Mouse (Mus musculus): ENCODE data around the gene Psmg3. TPM values are rescaled to one million over a fixed set of nuclear protein-coding genes. Genes with fewer than 3 reads are reported as not detected.

Psmg3 gene
- 61.3 and 72.7 TPM in 2 replicates for polyA plus RNA-seq (2014; fragmentation: Nextera tagmentation; extraction: Ambion mirVana)

- Histone ChIP-seq H3K36me3 (ENCODE audit: control insufficient read depth, insufficient read depth, low read length) (peaks cover 7% of the 10 kb centered on the region; the same call in 1 of the 2 replicates), H3K4me1 (ENCODE audit: control insufficient read depth, insufficient read depth, low read length) (peaks cover 8% of the 10 kb centered on the region), H3K27me3 (ENCODE audit: control insufficient read depth, insufficient read depth, low read length) (no peaks in the 10 kb centered on the region), H3K9me3 (ENCODE audit: control insufficient read depth, low read depth, low read length) (no peaks in the 10 kb centered on the region), H3K27ac (ENCODE audit: low read length) (peak within 1 kb of the TSS; percentile 55; the same call in 1 of the 2 replicates), H3K4me3 (ENCODE audit: low read depth, low read length) (peak within 1 kb of the TSS; percentile 92), H3K4me2 (replicated peaks; ENCODE audit: low read depth, low read length) (peak within 1 kb of the TSS; percentile 97), H3K9ac (replicated peaks; ENCODE audit: low read depth, low read length) (peak within 1 kb of the TSS; percentile 74)
- ATAC-seq (ENCODE audit: insufficient number of reproducible peaks, insufficient read depth, low FRiP score, low read depth): peak; percentile 70
- WGBS: under 1% methylated on average over 43 of the region's 43 CpGs
These were observed at the start of gene Psmg3, which contains the start of gene Gm26938 for GRCm38 (mm10) chr5:139826357-139827055. Gene Psmg3 (minus strand): TSS chr5:139826885. Gene Gm26938 (minus strand): TSS chr5:139826407.

- H3K27ac ChIP-seq (ENCODE audit: low read length): no peak overlapping the region
- ATAC-seq (ENCODE audit: insufficient number of reproducible peaks, insufficient read depth, low FRiP score, low read depth): no peak
- H3K4me1 ChIP-seq (ENCODE audit: control insufficient read depth, insufficient read depth, low read length): no peaks in the 10 kb centered on the region
- no peaks in the 10 kb centered on the region for H3K27me3 ChIP-seq (ENCODE audit: control insufficient read depth, insufficient read depth, low read length)
- WGBS: 84% methylated on average over 1 of the region's 1 CpGs
- no peak overlapping the region for H3K4me3 ChIP-seq (ENCODE audit: low read depth, low read length)
- H3K4me2 ChIP-seq (replicated peaks; ENCODE audit: low read depth, low read length): no peak overlapping the region
- no peaks in the 10 kb centered on the region for H3K9me3 ChIP-seq (ENCODE audit: control insufficient read depth, low read depth, low read length)
- no peaks in the 10 kb centered on the region for H3K36me3 ChIP-seq (ENCODE audit: control insufficient read depth, insufficient read depth, low read length)
- H3K9ac ChIP-seq (replicated peaks; ENCODE audit: low read depth, low read length): no peak overlapping the region
These were observed 44.8 kb upstream of the Psmg3 start for GRCm38 (mm10) chr5:139871526-139871925.

- 14% methylated on average over 4 of the region's 4 CpGs for WGBS
- Histone ChIP-seq H3K27me3 (ENCODE audit: control insufficient read depth, insufficient read depth, low read length) (no peaks in the 10 kb centered on the region), H3K9me3 (ENCODE audit: control insufficient read depth, low read depth, low read length) (no peaks in the 10 kb centered on the region), H3K36me3 (ENCODE audit: control insufficient read depth, insufficient read depth, low read length) (no peaks in the 10 kb centered on the region), H3K27ac (ENCODE audit: low read length) (no peak overlapping the region), H3K9ac (replicated peaks; ENCODE audit: low read depth, low read length) (no peak overlapping the region), H3K4me3 (ENCODE audit: low read depth, low read length) (no peak overlapping the region), H3K4me2 (replicated peaks; ENCODE audit: low read depth, low read length) (no peak overlapping the region), H3K4me1 (ENCODE audit: control insufficient read depth, insufficient read depth, low read length) (no peaks in the 10 kb centered on the region)
- no peak for ATAC-seq (ENCODE audit: insufficient number of reproducible peaks, insufficient read depth, low FRiP score, low read depth)
These were observed 44.2 kb upstream of the Psmg3 start for GRCm38 (mm10) chr5:139870886-139871285.

GRCm38 (mm10) chr5:139862759-139863158, 36.1 kb upstream of the Psmg3 start:
- no peaks in the 10 kb centered on the region for H3K27me3 ChIP-seq (ENCODE audit: control insufficient read depth, insufficient read depth, low read length)
- WGBS: 62% methylated on average over 4 of the region's 4 CpGs
- no peaks in the 10 kb centered on the region for H3K36me3 ChIP-seq (ENCODE audit: control insufficient read depth, insufficient read depth, low read length)
- no peak overlapping the region for H3K9ac ChIP-seq (replicated peaks; ENCODE audit: low read depth, low read length)
- H3K4me3 ChIP-seq (ENCODE audit: low read depth, low read length): no peak overlapping the region
- no peak overlapping the region for H3K4me2 ChIP-seq (replicated peaks; ENCODE audit: low read depth, low read length)
- H3K9me3 ChIP-seq (ENCODE audit: control insufficient read depth, low read depth, low read length): no peaks in the 10 kb centered on the region
- ATAC-seq (ENCODE audit: insufficient number of reproducible peaks, insufficient read depth, low FRiP score, low read depth): no peak
- H3K27ac ChIP-seq (ENCODE audit: low read length): no peak overlapping the region
- H3K4me1 ChIP-seq (ENCODE audit: control insufficient read depth, insufficient read depth, low read length): no peaks in the 10 kb centered on the region

GRCm38 (mm10) chr5:139860328-139861104, 33.8 kb upstream of the Psmg3 start:
- no peak overlapping the region for H3K4me2 ChIP-seq (replicated peaks; ENCODE audit: low read depth, low read length)
- ATAC-seq (ENCODE audit: insufficient number of reproducible peaks, insufficient read depth, low FRiP score, low read depth): no peak
- H3K36me3 ChIP-seq (ENCODE audit: control insufficient read depth, insufficient read depth, low read length): no peaks in the 10 kb centered on the region
- H3K9ac ChIP-seq (replicated peaks; ENCODE audit: low read depth, low read length): no peak overlapping the region
- H3K9me3 ChIP-seq (ENCODE audit: control insufficient read depth, low read depth, low read length): no peaks in the 10 kb centered on the region
- WGBS: 53% methylated on average over 15 of the region's 15 CpGs
- no peaks in the 10 kb centered on the region for H3K4me1 ChIP-seq (ENCODE audit: control insufficient read depth, insufficient read depth, low read length)
- H3K4me3 ChIP-seq (ENCODE audit: low read depth, low read length): no peak overlapping the region
- no peaks in the 10 kb centered on the region for H3K27me3 ChIP-seq (ENCODE audit: control insufficient read depth, insufficient read depth, low read length)
- H3K27ac ChIP-seq (ENCODE audit: low read length): no peak overlapping the region

GRCm38 (mm10) chr5:139849626-139850320, 23.1 kb upstream of the Psmg3 start:
- no peaks in the 10 kb centered on the region for H3K4me1 ChIP-seq (ENCODE audit: control insufficient read depth, insufficient read depth, low read length)
- H3K27ac ChIP-seq (ENCODE audit: low read length): no peak overlapping the region
- whole genome bisulfite sequencing: 77% methylated on average over 12 of the region's 12 CpGs
- H3K27me3 ChIP-seq (ENCODE audit: control insufficient read depth, insufficient read depth, low read length): no peaks in the 10 kb centered on the region
- H3K4me3 ChIP-seq (ENCODE audit: low read depth, low read length): no peak overlapping the region
- H3K9me3 ChIP-seq (ENCODE audit: control insufficient read depth, low read depth, low read length): peaks cover under 1% of the 10 kb centered on the region
- H3K9ac ChIP-seq (replicated peaks; ENCODE audit: low read depth, low read length): no peak overlapping the region
- ATAC-seq (ENCODE audit: insufficient number of reproducible peaks, insufficient read depth, low FRiP score, low read depth): no peak
- no peaks in the 10 kb centered on the region for H3K36me3 ChIP-seq (ENCODE audit: control insufficient read depth, insufficient read depth, low read length)
- H3K4me2 ChIP-seq (replicated peaks; ENCODE audit: low read depth, low read length): no peak overlapping the region

- Histone ChIP-seq H3K36me3 (ENCODE audit: control insufficient read depth, insufficient read depth, low read length) (no peaks in the 10 kb centered on the region), H3K27ac (ENCODE audit: low read length) (no peak overlapping the region), H3K9me3 (ENCODE audit: control insufficient read depth, low read depth, low read length) (peaks cover 2% of the 10 kb centered on the region; the same call in 1 of the 2 replicates), H3K4me3 (ENCODE audit: low read depth, low read length) (no peak overlapping the region), H3K27me3 (ENCODE audit: control insufficient read depth, insufficient read depth, low read length) (no peaks in the 10 kb centered on the region), H3K4me2 (replicated peaks; ENCODE audit: low read depth, low read length) (no peak overlapping the region), H3K9ac (replicated peaks; ENCODE audit: low read depth, low read length) (no peak overlapping the region), H3K4me1 (ENCODE audit: control insufficient read depth, insufficient read depth, low read length) (no peaks in the 10 kb centered on the region)
- no peak for ATAC-seq (ENCODE audit: insufficient number of reproducible peaks, insufficient read depth, low FRiP score, low read depth)
- 45% methylated on average over 3 of the region's 3 CpGs for WGBS
These were observed 12.5 kb upstream of the Psmg3 start for GRCm38 (mm10) chr5:139839142-139839541.

GRCm38 (mm10) chr5:139838476-139838892, 11.8 kb upstream of the Psmg3 start:
- H3K4me1 ChIP-seq (ENCODE audit: control insufficient read depth, insufficient read depth, low read length): no peaks in the 10 kb centered on the region
- WGBS: 27% methylated on average over 2 of the region's 2 CpGs
- H3K27me3 ChIP-seq (ENCODE audit: control insufficient read depth, insufficient read depth, low read length): no peaks in the 10 kb centered on the region
- H3K36me3 ChIP-seq (ENCODE audit: control insufficient read depth, insufficient read depth, low read length): no peaks in the 10 kb centered on the region
- no peak overlapping the region for H3K4me2 ChIP-seq (replicated peaks; ENCODE audit: low read depth, low read length)
- H3K27ac ChIP-seq (ENCODE audit: low read length): no peak overlapping the region
- no peak for ATAC-seq (ENCODE audit: insufficient number of reproducible peaks, insufficient read depth, low FRiP score, low read depth)
- no peak overlapping the region for H3K9ac ChIP-seq (replicated peaks; ENCODE audit: low read depth, low read length)
- no peak overlapping the region for H3K4me3 ChIP-seq (ENCODE audit: low read depth, low read length)
- H3K9me3 ChIP-seq (ENCODE audit: control insufficient read depth, low read depth, low read length): no peaks in the 10 kb centered on the region
